Mouse (Mus musculus): ENCODE measurements around the gene Wdr93. TPM values are rescaled to one million over a fixed set of nuclear protein-coding genes. Genes with fewer than 3 reads are reported as not detected.

Gene Wdr93
- polyA plus RNA-seq, 1 experiment from 2014 or later = 0.50 TPM

DNA sequence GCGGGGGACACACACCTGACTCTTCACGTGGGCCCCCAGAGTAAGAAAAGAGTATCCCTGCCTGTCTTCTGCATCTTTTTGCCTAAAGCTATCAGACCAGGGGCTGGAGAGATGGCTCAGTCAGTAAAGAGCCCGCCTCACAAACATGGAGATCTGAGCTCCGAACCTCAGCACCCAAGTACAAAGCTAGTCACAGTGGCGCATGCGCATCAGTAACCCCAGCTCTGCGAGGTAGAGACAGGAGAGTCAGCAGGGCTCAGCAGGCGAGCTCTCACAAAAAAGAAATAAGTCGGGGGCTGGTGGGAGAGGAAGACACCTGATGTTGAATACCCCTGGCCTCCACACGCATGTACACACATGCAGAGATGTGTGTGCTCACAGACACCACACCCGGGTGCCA lies 77.0 kb downstream of the Wdr93 start:
- Histone ChIP-seq H3K36me3 (ENCODE audit: control insufficient read depth, insufficient read depth, low read length) (0 out of 2 replicates have a peak, but pooled peaks cover under 1% of the 10 kb centered on the region), H3K4me3 (ENCODE audit: control insufficient read depth in 1 of 2, insufficient read depth in 1 of 2, low read depth in 1 of 2, low read length in 2 of 2) (no peak overlapping the region), H3K27me3 (ENCODE audit: control insufficient read depth, insufficient read depth, low read length) (no peaks in the 10 kb centered on the region), H3K4me2 (ENCODE audit: low read length) (no peak overlapping the region), H3K9me3 (ENCODE audit: control insufficient read depth, low read length) (peaks cover 6% of the 10 kb centered on the region; the same call in 1 of the 2 replicates), H3K4me1 (ENCODE audit: control insufficient read depth in 2 of 2, insufficient read depth in 2 of 2, low read length in 2 of 2) (peaks cover 13 to 17% of the 10 kb centered on the region in 2 experiments), H3K27ac (replicated peaks in 1 of 2; ENCODE audit: control insufficient read depth in 1 of 2, insufficient read depth in 1 of 2, low read depth in 2 of 2, low read length in 2 of 2) (no peak overlapping the region), H3K9ac (ENCODE audit: low read length) (no peak overlapping the region)
- ATAC-seq (ENCODE audit: insufficient number of reproducible peaks, insufficient read depth, low FRiP score, low read depth) = no peak
- WGBS = 55% methylated on average over 11 of the region's 11 CpGs

- 78% methylated on average over 12 of the region's 12 CpGs for WGBS
- 0 out of 2 replicates have a peak, but pooled peaks cover 12% of the 10 kb centered on the region for H3K36me3 ChIP-seq (ENCODE audit: control insufficient read depth, insufficient read depth, low read length)
- no peak overlapping the region for H3K4me2 ChIP-seq (ENCODE audit: low read length)
- ATAC-seq (ENCODE audit: insufficient number of reproducible peaks, insufficient read depth, low FRiP score, low read depth) = no peak
- H3K9ac ChIP-seq (ENCODE audit: low read length) = no peak overlapping the region
- H3K9me3 ChIP-seq (ENCODE audit: control insufficient read depth, low read length) = peaks cover 6% of the 10 kb centered on the region; the same call in 1 of the 2 replicates
- H3K4me3 ChIP-seq (ENCODE audit: control insufficient read depth in 1 of 2, insufficient read depth in 1 of 2, low read depth in 1 of 2, low read length in 2 of 2) = no peak overlapping the region
- H3K27me3 ChIP-seq (ENCODE audit: control insufficient read depth, insufficient read depth, low read length) = no peaks in the 10 kb centered on the region
- no peak overlapping the region for H3K27ac ChIP-seq (replicated peaks in 1 of 2; ENCODE audit: control insufficient read depth in 1 of 2, insufficient read depth in 1 of 2, low read depth in 2 of 2, low read length in 2 of 2)
- peaks cover 13 to 17% of the 10 kb centered on the region in 2 experiments for H3K4me1 ChIP-seq (ENCODE audit: control insufficient read depth in 2 of 2, insufficient read depth in 2 of 2, low read length in 2 of 2)
These were observed 79.2 kb downstream of the Wdr93 start for GRCm38 (mm10) chr7:79822092-79822695.

GRCm38 (mm10) chr7:79828341-79828740 lies 85.4 kb downstream of the Wdr93 start:
- H3K27me3 ChIP-seq (ENCODE audit: control insufficient read depth, insufficient read depth, low read length) = no peaks in the 10 kb centered on the region
- H3K4me3 ChIP-seq (ENCODE audit: control insufficient read depth in 1 of 2, insufficient read depth in 1 of 2, low read depth in 1 of 2, low read length in 2 of 2) = no peak overlapping the region
- H3K9me3 ChIP-seq (ENCODE audit: control insufficient read depth, low read length) = peaks cover 6% of the 10 kb centered on the region; the same call in 1 of the 2 replicates
- WGBS = 83% methylated on average over 3 of the region's 3 CpGs
- no peak overlapping the region for H3K9ac ChIP-seq (ENCODE audit: low read length)
- H3K4me2 ChIP-seq (ENCODE audit: low read length) = no peak overlapping the region
- 0 out of 2 replicates have a peak, but pooled peaks cover 12% of the 10 kb centered on the region for H3K36me3 ChIP-seq (ENCODE audit: control insufficient read depth, insufficient read depth, low read length)
- H3K27ac ChIP-seq (replicated peaks in 1 of 2; ENCODE audit: control insufficient read depth in 1 of 2, insufficient read depth in 1 of 2, low read depth in 2 of 2, low read length in 2 of 2) = no peak overlapping the region
- no peak for ATAC-seq (ENCODE audit: insufficient number of reproducible peaks, insufficient read depth, low FRiP score, low read depth)
- no peaks in the 10 kb centered on the region for H3K4me1 ChIP-seq (ENCODE audit: control insufficient read depth in 2 of 2, insufficient read depth in 2 of 2, low read length in 2 of 2)

- H3K4me2 ChIP-seq (ENCODE audit: low read length) = no peak overlapping the region
- no peaks in the 10 kb centered on the region for H3K9me3 ChIP-seq (ENCODE audit: control insufficient read depth, low read length)
- H3K27ac ChIP-seq (replicated peaks in 1 of 2; ENCODE audit: control insufficient read depth in 1 of 2, insufficient read depth in 1 of 2, low read depth in 2 of 2, low read length in 2 of 2) = peak overlapping the region; percentile 43 to 58; a peak in 3 of 4 replicates
- H3K27me3 ChIP-seq (ENCODE audit: control insufficient read depth, insufficient read depth, low read length) = no peaks in the 10 kb centered on the region
- H3K36me3 ChIP-seq (ENCODE audit: control insufficient read depth, insufficient read depth, low read length) = 0 out of 2 replicates have a peak, but pooled peaks cover 1% of the 10 kb centered on the region
- H3K9ac ChIP-seq (ENCODE audit: low read length) = no peak overlapping the region
- 61% methylated on average over 6 of the region's 6 CpGs for WGBS
- H3K4me3 ChIP-seq (ENCODE audit: control insufficient read depth in 1 of 2, insufficient read depth in 1 of 2, low read depth in 1 of 2, low read length in 2 of 2) = no peak overlapping the region
- ATAC-seq (ENCODE audit: insufficient number of reproducible peaks, insufficient read depth, low FRiP score, low read depth) = no peak
- no peaks in the 10 kb centered on the region for H3K4me1 ChIP-seq (ENCODE audit: control insufficient read depth in 2 of 2, insufficient read depth in 2 of 2, low read length in 2 of 2)
These were observed 88.2 kb downstream of the Wdr93 start for GRCm38 (mm10) chr7:79831145-79831544.

- H3K4me1 ChIP-seq (ENCODE audit: control insufficient read depth in 2 of 2, insufficient read depth in 2 of 2, low read length in 2 of 2) = no peaks in the 10 kb centered on the region
- H3K27ac ChIP-seq (replicated peaks in 1 of 2; ENCODE audit: control insufficient read depth in 1 of 2, insufficient read depth in 1 of 2, low read depth in 2 of 2, low read length in 2 of 2) = peak overlapping the region; percentile 43 to 58; a peak in 3 of 4 replicates
- ATAC-seq (ENCODE audit: insufficient number of reproducible peaks, insufficient read depth, low FRiP score, low read depth) = no peak
- no peaks in the 10 kb centered on the region for H3K36me3 ChIP-seq (ENCODE audit: control insufficient read depth, insufficient read depth, low read length)
- no peak overlapping the region for H3K4me3 ChIP-seq (ENCODE audit: control insufficient read depth in 1 of 2, insufficient read depth in 1 of 2, low read depth in 1 of 2, low read length in 2 of 2)
- no peaks in the 10 kb centered on the region for H3K9me3 ChIP-seq (ENCODE audit: control insufficient read depth, low read length)
- H3K27me3 ChIP-seq (ENCODE audit: control insufficient read depth, insufficient read depth, low read length) = no peaks in the 10 kb centered on the region
- no peak overlapping the region for H3K4me2 ChIP-seq (ENCODE audit: low read length)
- H3K9ac ChIP-seq (ENCODE audit: low read length) = no peak overlapping the region
- WGBS = 58% methylated on average over 6 of the region's 6 CpGs
These were observed 88.6 kb downstream of the Wdr93 start for GRCm38 (mm10) chr7:79831585-79831984.

- Histone ChIP-seq H3K27me3 (ENCODE audit: control insufficient read depth, insufficient read depth, low read length) (no peaks in the 10 kb centered on the region), H3K36me3 (ENCODE audit: control insufficient read depth, insufficient read depth, low read length) (no peaks in the 10 kb centered on the region), H3K4me2 (ENCODE audit: low read length) (no peak overlapping the region), H3K4me1 (ENCODE audit: control insufficient read depth in 2 of 2, insufficient read depth in 2 of 2, low read length in 2 of 2) (no peaks in the 10 kb centered on the region), H3K9ac (ENCODE audit: low read length) (no peak overlapping the region), H3K27ac (replicated peaks in 1 of 2; ENCODE audit: control insufficient read depth in 1 of 2, insufficient read depth in 1 of 2, low read depth in 2 of 2, low read length in 2 of 2) (no peak overlapping the region), H3K4me3 (ENCODE audit: control insufficient read depth in 1 of 2, insufficient read depth in 1 of 2, low read depth in 1 of 2, low read length in 2 of 2) (no peak overlapping the region), H3K9me3 (ENCODE audit: control insufficient read depth, low read length) (no peaks in the 10 kb centered on the region)
- no peak for ATAC-seq (ENCODE audit: insufficient number of reproducible peaks, insufficient read depth, low FRiP score, low read depth)
These were observed 90.0 kb downstream of the Wdr93 start for GRCm38 (mm10) chr7:79832980-79833379.

DNA sequence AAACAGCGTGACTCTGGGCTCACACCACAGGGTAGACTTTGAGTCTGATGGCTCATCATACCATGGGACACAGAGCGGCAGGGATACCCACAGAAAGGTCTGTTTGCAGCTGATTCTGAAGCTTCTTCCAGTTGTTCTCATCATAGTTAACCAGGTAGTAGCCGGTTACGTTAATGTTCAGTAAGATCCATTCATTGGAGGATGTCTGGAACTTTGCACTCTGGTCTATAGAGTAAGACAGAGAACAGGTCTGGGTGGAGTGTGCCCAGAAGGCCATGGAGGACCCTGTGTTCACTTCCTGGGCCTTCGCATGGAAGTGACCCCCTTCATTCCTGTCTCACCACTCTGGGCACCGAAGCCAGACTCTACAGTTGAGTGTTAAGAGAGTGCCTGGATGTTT lies 92.2 kb downstream of the Wdr93 start:
- no peaks in the 10 kb centered on the region for H3K27me3 ChIP-seq (ENCODE audit: control insufficient read depth, insufficient read depth, low read length)
- H3K27ac ChIP-seq (replicated peaks in 1 of 2; ENCODE audit: control insufficient read depth in 1 of 2, insufficient read depth in 1 of 2, low read depth in 2 of 2, low read length in 2 of 2) = no peak overlapping the region
- 85% methylated on average over 6 of the region's 6 CpGs for WGBS
- H3K4me3 ChIP-seq (ENCODE audit: control insufficient read depth in 1 of 2, insufficient read depth in 1 of 2, low read depth in 1 of 2, low read length in 2 of 2) = no peak overlapping the region
- no peak for ATAC-seq (ENCODE audit: insufficient number of reproducible peaks, insufficient read depth, low FRiP score, low read depth)
- H3K4me2 ChIP-seq (ENCODE audit: low read length) = no peak overlapping the region
- no peaks in the 10 kb centered on the region for H3K36me3 ChIP-seq (ENCODE audit: control insufficient read depth, insufficient read depth, low read length)
- H3K4me1 ChIP-seq (ENCODE audit: control insufficient read depth in 2 of 2, insufficient read depth in 2 of 2, low read length in 2 of 2) = no peaks in the 10 kb centered on the region
- H3K9ac ChIP-seq (ENCODE audit: low read length) = no peak overlapping the region
- no peaks in the 10 kb centered on the region for H3K9me3 ChIP-seq (ENCODE audit: control insufficient read depth, low read length)

Data from heart, embryonic 14.5 days (tissue).